Comparison of ENCODE assay signal across 8 mouse cellular contexts in genomic region chr15:6386159-6386951, GRCm38 (mm10). TPM values are rescaled to one million over a fixed set of nuclear protein-coding genes. Genes with fewer than 3 reads are reported as not detected.
DNase-seq lines count a peak whose midpoint lies in the region; ATAC-seq and TF ChIP-seq lines count a peak whose summit lies in the region.

No protein-coding gene starts in this region.

- peak overlapping the region; percentile 70 for H3K4me2 ChIP-seq in lung, embryonic 14.5 days

- peak; percentile 64 for DNase-seq in ES-CJ7 (ENCODE audit: low read depth, low spot score)
- peak; percentile 23 to 37 for DNase-seq in cerebellum, adult 2 months
- peak; percentile 26 for DNase-seq in layer of hippocampus, adult 9-10 months (ENCODE audit: low spot score)
- DNase-seq in lung, embryonic 14.5 days = peak; percentile 94
- peak; percentile 85 for DNase-seq in ovary, adult 18-20 months (ENCODE audit: low spot score)
- peak; percentile 17 to 51 for DNase-seq in thymus, postnatal 10 days (ENCODE audit: low spot score in 2 of 2)

- H3K4me3 ChIP-seq in cerebellum, adult 2 months (replicated peaks; ENCODE audit: insufficient read depth, low read depth, low read length) = peak overlapping the region; percentile 4
- H3K4me3 ChIP-seq in lung, embryonic 14.5 days (ENCODE audit: low read depth, low read length) = peak overlapping the region; percentile 49

- TF ChIP-seq CTCF in cerebellum, adult 2 months (IDR thresholded peaks at IDR 0.05; ENCODE audit: borderline replicate concordance, insufficient read depth, low read depth, low read length) = no peak
- TF ChIP-seq CTCF in lung, embryonic 14.5 days (IDR thresholded peaks at IDR 0.05; ENCODE audit: low read depth) = peak; percentile 71

- WGBS in cerebellum, adult 2 months = 2% methylated on average over 49 of the region's 49 CpGs
- 3% methylated on average over 49 of the region's 49 CpGs for WGBS in lung, embryonic 14.5 days

- H3K27ac ChIP-seq in cerebellum, adult 2 months (ENCODE audit: insufficient read depth, low read length) = no peak overlapping the region
- peak overlapping the region; percentile 72; the same call in 1 of the 2 replicates for H3K27ac ChIP-seq in lung, embryonic 14.5 days (ENCODE audit: low read depth)

- H3K9me3 ChIP-seq in lung, embryonic 14.5 days (ENCODE audit: low read depth, low read length) = no peaks in the 10 kb centered on the region

- no peaks in the 10 kb centered on the region for H3K36me3 ChIP-seq in lung, embryonic 14.5 days (ENCODE audit: insufficient read depth)

- peak overlapping the region; percentile 64 for H3K9ac ChIP-seq in lung, embryonic 14.5 days

- H3K4me1 ChIP-seq in cerebellum, adult 2 months (ENCODE audit: control insufficient read depth, insufficient read depth, low read length) = no peaks in the 10 kb centered on the region
- peaks cover 5% of the 10 kb centered on the region; the same call in 1 of the 2 replicates for H3K4me1 ChIP-seq in lung, embryonic 14.5 days (ENCODE audit: insufficient read depth)

- no peaks in the 10 kb centered on the region for H3K27me3 ChIP-seq in cerebellum, adult 2 months (ENCODE audit: control insufficient read depth, insufficient read depth, low read length)
- H3K27me3 ChIP-seq in lung, embryonic 14.5 days (ENCODE audit: insufficient read depth, low read length) = no peaks in the 10 kb centered on the region

- no peak for TF ChIP-seq POLR2A in cerebellum, adult 2 months (IDR thresholded peaks at IDR 0.05; ENCODE audit: borderline replicate concordance, insufficient read depth, low read length)

- ATAC-seq in frontal cortex, adult (ENCODE audit: low TSS enrichment) = peak; percentile 89
- peak; percentile 77 to 87 for ATAC-seq in hematopoietic stem cell, adult 5-6 weeks (replicated peaks in 1 of 2; ENCODE audit: insufficient read depth in 1 of 2, low FRiP score in 2 of 2, low TSS enrichment in 1 of 2, low read depth in 1 of 2, poor library complexity in 2 of 2, severe bottlenecking in 2 of 2)
- peak; percentile 96 for ATAC-seq in lung, embryonic 14.5 days (ENCODE audit: insufficient read depth)

RNA-seq across cellular contexts. Expression of gene C9, which starts 58.8 kb away (rescaled TPM):
- polyA plus RNA-seq in cerebellum, adult 2 months (2012; rRNA removed) = not detected in 2 replicates
- total RNA-seq in hematopoietic stem cell, adult 5-6 weeks (2017) = not detected in 2 replicates
- polyA plus RNA-seq in lung, embryonic 14.5 days (2014; fragmentation: Nextera tagmentation; extraction: Ambion mirVana) = not detected in 2 replicates

Comparison
In these comparisons a context has a peak if more than half of its experiments do, and no peak if none do; other contexts are left out.
1. DNase-seq: peak in every context shown above with its lines; median percentile 94 in lung, embryonic 14.5 days; 85 in ovary, adult 18-20 months; 64 in ES-CJ7; 34 in thymus, postnatal 10 days; 30 in cerebellum, adult 2 months; 26 in layer of hippocampus, adult 9-10 months.